Mouse (Mus musculus) liver, embryonic 13.5 days (tissue): Measurements from ENCODE around the gene Tmem132b. TPM values are rescaled to one million over a fixed set of nuclear protein-coding genes. Genes with fewer than 3 reads are reported as not detected.

Experiments
- ATAC-seq: fragments of 200-750 bp; cut with Nextera tagmentation; 2 replicates; pipeline ENCODE4 v1.8.0; 2017; ENCODE audit warnings: low read depth, mild to moderate bottlenecking, moderate number of reproducible peaks, moderate library complexity
- DNase-seq: peaks from one replicate; pipeline ENCODE4 v3.0.0; 2022
- H3K27ac ChIP-seq: fragments of 300-500 bp; sonication (generic); 2 replicates; pipeline ENCODE4 v1.5.1; 2015; ENCODE audit warnings: moderate library complexity, mild to moderate bottlenecking, inconsistent platforms
- H3K27me3 ChIP-seq: fragments of 300-500 bp; sonication (generic); 2 replicates; pipeline ENCODE4 v1.6.1; 2015; ENCODE audit warnings: mild to moderate bottlenecking, inconsistent platforms
- H3K36me3 ChIP-seq: fragments of 300-500 bp; sonication (generic); 2 replicates; pipeline ENCODE4 v1.6.1; 2015; ENCODE audit warnings: mild to moderate bottlenecking, inconsistent platforms
- H3K4me1 ChIP-seq: fragments of 300-500 bp; sonication (generic); replicated peaks from 2 replicates; pipeline ENCODE4 v1.6.1; 2015; ENCODE audit warnings: inconsistent platforms
- H3K4me2 ChIP-seq: fragments of 300-500 bp; sonication (generic); 2 replicates; pipeline ENCODE4 v1.6.1; 2015; ENCODE audit warnings: inconsistent platforms, mild to moderate bottlenecking, moderate library complexity
- H3K4me3 ChIP-seq: fragments of 300-500 bp; sonication (generic); replicated peaks from 2 replicates; pipeline ENCODE4 v1.5.1; 2015; ENCODE audit warnings: mild to moderate bottlenecking, inconsistent platforms
- H3K9ac ChIP-seq: fragments of 300-500 bp; sonication (generic); 2 replicates; pipeline ENCODE4 v1.6.1; 2015; ENCODE audit warnings: mild to moderate bottlenecking, inconsistent platforms
- H3K9me3 ChIP-seq: fragments of 300-500 bp; sonication (generic); replicated peaks from 2 replicates; pipeline ENCODE4 v1.6.1; 2016; ENCODE audit warnings: inconsistent platforms
- WGBS: fragments of 180-500 bp; shearing (Covaris S2); methylation state at CpG from one replicate; pipeline ENCODE4 v1.1.7; 2015; ENCODE audit not compliant: insufficient replicate concordance; 5-methylcytosine and 5-hydroxymethylcytosine counted together
- polyA plus RNA-seq: library from polyadenylated mRNA; unstranded; fragments of >200 nt; fragmentation: Nextera tagmentation; extraction: Ambion mirVana; gene quantifications from 2 replicates; pipeline ENCODE4 v1.2.1, GENCODE M21; 2015

Gene Tmem132b
- polyA plus RNA-seq, 1 experiment from 2014 or later = 0.14 TPM

GRCm38 (mm10) chr5:125683491-125683890, 151.9 kb downstream of the Tmem132b start:
- H3K9me3 ChIP-seq = peaks cover 25% of the 10 kb centered on the region; the same call in 1 of the 2 replicates
- H3K27me3 ChIP-seq = no peaks in the 10 kb centered on the region
- no peak overlapping the region for H3K4me3 ChIP-seq
- H3K4me2 ChIP-seq = no peak overlapping the region
- no peaks in the 10 kb centered on the region for H3K36me3 ChIP-seq
- no peaks in the 10 kb centered on the region for H3K4me1 ChIP-seq
- DNase-seq (no peak), ATAC-seq (no peak)
- H3K27ac ChIP-seq = no peak overlapping the region
- no peak overlapping the region for H3K9ac ChIP-seq
- 54% methylated on average over 6 of the region's 6 CpGs for whole genome bisulfite sequencing

DNA sequence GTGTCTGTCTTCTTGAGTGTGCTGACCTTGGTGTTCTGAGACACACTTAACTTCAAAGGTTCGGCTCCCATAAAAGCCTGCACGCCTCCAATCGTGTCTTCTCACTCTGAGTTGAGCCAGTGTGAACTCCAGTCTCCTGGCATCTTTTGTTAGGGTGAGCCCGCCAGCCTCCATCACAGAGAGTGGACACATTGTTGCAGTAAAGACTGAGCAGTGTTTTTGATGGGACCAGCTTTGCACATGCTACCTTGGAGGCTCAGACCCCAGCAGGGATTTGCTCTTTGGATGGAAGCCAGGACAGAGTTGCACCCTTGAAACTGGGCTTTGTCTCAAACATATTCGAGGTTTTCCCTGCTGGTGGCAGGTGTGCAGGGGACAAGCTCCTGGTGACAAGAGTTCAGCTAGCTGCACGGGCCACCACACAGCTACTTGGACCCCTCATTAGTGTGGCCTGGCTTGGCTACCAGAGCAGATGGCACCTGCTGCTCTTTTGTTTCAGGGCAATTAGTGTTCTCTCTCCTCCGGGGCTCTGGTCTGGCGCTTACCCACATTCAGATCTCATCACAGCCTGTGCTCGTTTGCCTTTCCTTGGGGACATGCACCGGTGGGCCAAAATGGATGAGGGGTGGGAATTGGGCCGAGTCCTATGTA, 154.2 kb downstream of the Tmem132b start:
- DNase-seq (no peak), ATAC-seq (no peak)
- Histone ChIP-seq H3K9me3 (peaks cover 16% of the 10 kb centered on the region; the same call in 1 of the 2 replicates), H3K4me2 (no peak overlapping the region), H3K9ac (no peak overlapping the region), H3K4me1 (no peaks in the 10 kb centered on the region), H3K36me3 (no peaks in the 10 kb centered on the region), H3K4me3 (no peak overlapping the region), H3K27me3 (no peaks in the 10 kb centered on the region), H3K27ac (no peak overlapping the region)
- WGBS = 63% methylated on average over 11 of the region's 11 CpGs

GRCm38 (mm10) chr5:125692538-125692937, 161.0 kb downstream of the Tmem132b start:
- H3K36me3 ChIP-seq = no peaks in the 10 kb centered on the region
- H3K4me2 ChIP-seq = no peak overlapping the region
- H3K9me3 ChIP-seq = 0 out of 2 replicates have a peak, but pooled peaks cover 9% of the 10 kb centered on the region
- H3K27ac ChIP-seq = no peak overlapping the region
- 57% methylated on average over 10 of the region's 10 CpGs for WGBS
- no peak overlapping the region for H3K9ac ChIP-seq
- ATAC-seq (no peak), DNase-seq (no peak)
- H3K4me1 ChIP-seq = no peaks in the 10 kb centered on the region
- no peaks in the 10 kb centered on the region for H3K27me3 ChIP-seq
- no peak overlapping the region for H3K4me3 ChIP-seq

DNA sequence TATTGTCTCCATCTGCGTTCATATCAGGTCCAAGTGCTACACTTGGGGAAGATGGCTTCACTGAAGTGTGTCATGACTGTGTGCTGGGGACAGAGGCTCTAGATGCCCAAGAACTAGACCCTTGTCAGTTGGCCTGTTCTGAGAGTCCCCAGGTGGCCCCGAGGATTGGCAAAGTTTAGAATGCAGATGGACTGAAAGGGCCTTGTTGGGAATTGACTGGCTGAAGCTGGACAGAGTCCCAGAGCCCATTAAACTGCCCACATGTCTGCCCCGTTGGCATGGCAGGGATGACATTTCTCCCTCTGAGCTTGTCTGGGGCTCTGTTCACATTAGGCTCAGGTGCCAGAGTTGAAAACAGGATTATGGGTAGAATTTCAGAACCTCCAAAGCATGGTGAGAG, 167.8 kb downstream of the Tmem132b start:
- H3K27me3 ChIP-seq = no peaks in the 10 kb centered on the region
- no peak overlapping the region for H3K4me2 ChIP-seq
- no peak overlapping the region for H3K9ac ChIP-seq
- no peaks in the 10 kb centered on the region for H3K36me3 ChIP-seq
- H3K27ac ChIP-seq = no peak overlapping the region
- H3K4me3 ChIP-seq = no peak overlapping the region
- WGBS = 42% methylated on average over 3 of the region's 3 CpGs
- peaks cover 29% of the 10 kb centered on the region for H3K9me3 ChIP-seq
- no peak for DNase-seq
- no peak for ATAC-seq
- no peaks in the 10 kb centered on the region for H3K4me1 ChIP-seq

DNA sequence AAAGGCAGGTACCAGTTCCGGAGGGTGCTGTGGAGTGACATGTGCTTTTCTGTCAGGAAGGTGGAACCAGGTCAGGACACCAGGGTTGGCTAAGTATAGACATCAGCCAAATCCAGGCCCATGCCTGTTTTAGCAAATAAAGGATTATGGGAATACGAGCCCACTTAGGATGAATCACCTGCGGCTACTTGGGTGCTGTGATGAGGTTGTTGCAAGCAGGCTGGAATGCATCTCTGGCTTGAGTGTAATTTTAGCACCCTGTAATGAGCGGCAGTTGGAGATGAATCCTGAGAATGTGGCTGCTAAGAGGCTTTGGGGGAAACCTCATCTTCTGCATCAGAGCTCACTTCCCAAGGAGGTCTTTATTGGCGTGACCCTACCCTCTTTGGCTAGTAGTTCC, 168.7 kb downstream of the Tmem132b start:
- Histone ChIP-seq H3K4me3 (no peak overlapping the region), H3K36me3 (no peaks in the 10 kb centered on the region), H3K9me3 (peaks cover 30% of the 10 kb centered on the region), H3K27ac (no peak overlapping the region), H3K9ac (no peak overlapping the region), H3K4me2 (no peak overlapping the region), H3K4me1 (no peaks in the 10 kb centered on the region), H3K27me3 (no peaks in the 10 kb centered on the region)
- WGBS = 75% methylated on average over 5 of the region's 5 CpGs
- ATAC-seq = no peak
- no peak for DNase-seq

GRCm38 (mm10) chr5:125705379-125705778, 173.8 kb downstream of the Tmem132b start:
- Histone ChIP-seq H3K27ac (no peak overlapping the region), H3K9me3 (peaks cover 34% of the 10 kb centered on the region), H3K4me2 (no peak overlapping the region), H3K4me1 (no peaks in the 10 kb centered on the region), H3K36me3 (no peaks in the 10 kb centered on the region), H3K27me3 (no peaks in the 10 kb centered on the region), H3K4me3 (no peak overlapping the region), H3K9ac (no peak overlapping the region)
- ATAC-seq = no peak
- 69% methylated on average over 8 of the region's 8 CpGs for WGBS
- DNase-seq = no peak

DNA sequence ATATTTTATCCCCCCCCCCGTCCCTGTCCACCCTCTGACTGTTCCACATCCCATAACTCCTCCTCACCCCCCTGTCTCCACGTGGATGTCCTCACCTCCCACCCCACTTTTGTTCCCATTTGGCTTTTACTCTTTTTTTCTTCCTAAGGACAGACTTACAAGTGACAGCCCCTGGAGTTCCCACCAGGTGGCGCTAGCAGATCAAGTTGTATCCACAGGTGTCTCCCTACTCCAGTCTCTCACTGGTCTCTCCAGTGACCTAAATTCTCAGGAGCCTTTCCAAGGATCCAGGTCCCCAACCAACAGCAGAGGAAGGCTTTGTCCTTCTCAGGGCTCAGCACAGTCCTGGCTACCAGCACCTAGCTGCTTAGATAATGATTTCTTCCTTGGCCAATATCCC, 177.6 kb downstream of the Tmem132b start:
- H3K9me3 ChIP-seq = peaks cover 33% of the 10 kb centered on the region
- no peak overlapping the region for H3K27ac ChIP-seq
- H3K4me2 ChIP-seq = no peak overlapping the region
- H3K9ac ChIP-seq = no peak overlapping the region
- no peaks in the 10 kb centered on the region for H3K4me1 ChIP-seq
- no peak overlapping the region for H3K4me3 ChIP-seq
- DNase-seq (peak; percentile 1), ATAC-seq (no peak)
- no peaks in the 10 kb centered on the region for H3K36me3 ChIP-seq
- WGBS = 1% methylated on average over 3 of the region's 3 CpGs
- no peaks in the 10 kb centered on the region for H3K27me3 ChIP-seq

DNA sequence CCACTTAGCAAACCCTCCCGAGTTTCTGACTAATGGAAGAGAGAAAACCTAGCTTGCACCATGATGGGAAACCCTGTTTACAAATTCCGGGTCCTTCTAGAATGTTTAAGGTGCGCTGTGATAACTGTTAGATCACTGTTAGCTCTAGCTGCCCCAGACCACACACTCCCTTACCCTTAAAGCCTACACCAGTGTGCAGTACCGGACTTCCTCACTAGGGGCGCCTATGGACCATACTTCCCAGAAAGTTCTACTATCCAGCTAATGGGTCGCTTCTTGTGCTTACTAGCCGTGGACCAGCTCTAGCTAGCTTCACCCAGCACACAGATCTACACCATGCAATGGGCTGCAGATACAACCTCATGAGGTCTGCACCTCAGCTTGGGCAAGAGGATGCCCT, 195.2 kb downstream of the Tmem132b start:
- Histone ChIP-seq H3K36me3 (no peaks in the 10 kb centered on the region), H3K9ac (no peak overlapping the region), H3K27ac (no peak overlapping the region), H3K9me3 (peaks cover 60% of the 10 kb centered on the region), H3K4me1 (no peaks in the 10 kb centered on the region), H3K27me3 (no peaks in the 10 kb centered on the region), H3K4me2 (no peak overlapping the region), H3K4me3 (no peak overlapping the region)
- ATAC-seq (no peak), DNase-seq (no peak)
- 69% methylated on average over 7 of the region's 7 CpGs for WGBS

- Histone ChIP-seq H3K9me3 (peaks cover 60% of the 10 kb centered on the region), H3K36me3 (no peaks in the 10 kb centered on the region), H3K4me1 (no peaks in the 10 kb centered on the region), H3K9ac (no peak overlapping the region), H3K27me3 (no peaks in the 10 kb centered on the region), H3K27ac (no peak overlapping the region), H3K4me2 (no peak overlapping the region), H3K4me3 (no peak overlapping the region)
- 68% methylated on average over 5 of the region's 5 CpGs for WGBS
- no peak for ATAC-seq
- DNase-seq = no peak
Observed at GRCm38 (mm10) chr5:125727436-125727835, 195.9 kb downstream of the Tmem132b start.

- Histone ChIP-seq H3K9me3 (peaks cover 59% of the 10 kb centered on the region), H3K36me3 (no peaks in the 10 kb centered on the region), H3K4me1 (no peaks in the 10 kb centered on the region), H3K4me3 (no peak overlapping the region), H3K9ac (no peak overlapping the region), H3K27me3 (no peaks in the 10 kb centered on the region), H3K4me2 (no peak overlapping the region), H3K27ac (no peak overlapping the region)
- DNase-seq (no peak), ATAC-seq (no peak)
- 73% methylated on average over 9 of the region's 9 CpGs for WGBS
Observed at GRCm38 (mm10) chr5:125727936-125728335, 196.4 kb downstream of the Tmem132b start.

DNA sequence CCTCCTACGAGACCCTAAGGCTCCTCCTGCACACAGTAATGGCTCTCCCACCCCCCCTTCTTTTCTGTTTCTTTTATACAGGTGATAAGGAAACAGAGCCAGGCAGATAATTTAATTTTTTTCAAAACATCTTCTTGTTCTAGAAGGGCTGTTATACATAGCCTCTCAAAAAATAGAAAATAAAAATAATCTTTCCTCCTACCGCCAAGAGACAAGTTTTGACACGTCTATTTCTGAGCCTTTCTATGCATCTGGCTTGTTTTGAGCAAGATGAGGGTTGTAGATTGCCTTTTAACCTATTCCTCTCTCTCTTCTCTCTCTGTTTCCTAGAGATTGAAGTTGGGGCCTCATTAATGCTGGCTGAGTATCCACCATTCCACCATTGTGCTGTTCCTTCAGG, 196.9 kb downstream of the Tmem132b start:
- ATAC-seq = no peak
- Histone ChIP-seq H3K27me3 (no peaks in the 10 kb centered on the region), H3K36me3 (no peaks in the 10 kb centered on the region), H3K9me3 (peaks cover 55% of the 10 kb centered on the region), H3K4me2 (no peak overlapping the region), H3K27ac (no peak overlapping the region), H3K4me3 (no peak overlapping the region), H3K9ac (no peak overlapping the region), H3K4me1 (no peaks in the 10 kb centered on the region)
- WGBS = 53% methylated on average over 3 of the region's 3 CpGs
- no peak for DNase-seq

GRCm38 (mm10) chr5:125733806-125734205, 202.2 kb downstream of the Tmem132b start:
- Histone ChIP-seq H3K4me3 (no peak overlapping the region), H3K4me2 (no peak overlapping the region), H3K27ac (no peak overlapping the region), H3K27me3 (no peaks in the 10 kb centered on the region), H3K36me3 (no peaks in the 10 kb centered on the region), H3K4me1 (no peaks in the 10 kb centered on the region), H3K9me3 (peaks cover 54% of the 10 kb centered on the region), H3K9ac (no peak overlapping the region)
- DNase-seq (no peak), ATAC-seq (no peak)
- 76% methylated on average over 1 of the region's 1 CpGs for WGBS
